Mouse (Mus musculus): Measurements from ENCODE around the gene Srarp. TPM values are rescaled to one million over a fixed set of nuclear protein-coding genes. Genes with fewer than 3 reads are reported as not detected.

Srarp gene
- polyA plus RNA-seq, 1 experiment from 2014 or later: not detected

DNA sequence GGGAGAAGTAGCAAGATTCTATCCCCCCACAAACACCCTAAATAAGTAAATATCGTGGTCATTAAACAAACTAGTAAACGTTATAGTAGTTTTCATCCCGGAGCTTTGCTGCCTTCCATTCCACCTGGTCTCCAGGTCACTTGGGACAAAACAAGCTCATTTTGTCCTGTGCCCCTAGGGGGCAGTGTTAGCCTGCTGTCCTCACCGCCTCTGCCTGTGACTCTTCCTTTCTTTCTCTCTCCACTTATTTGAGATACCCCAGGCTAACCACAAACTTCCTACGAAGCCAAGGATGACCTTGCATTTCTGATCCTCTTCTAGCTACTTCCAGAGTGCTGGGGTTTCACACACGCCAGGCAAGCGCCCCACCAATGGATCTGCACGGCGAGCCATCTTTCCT is 4.9 kb downstream of the Srarp start:
- no peak for ATAC-seq
- Histone ChIP-seq H3K4me3 (ENCODE audit: low read length) (no peak overlapping the region), H3K4me1 (ENCODE audit: control insufficient read depth, insufficient read depth, low read length) (peaks cover 6% of the 10 kb centered on the region), H3K36me3 (ENCODE audit: control insufficient read depth, insufficient read depth, low read length) (no peaks in the 10 kb centered on the region), H3K27ac (ENCODE audit: low read length) (no peak overlapping the region), H3K4me2 (ENCODE audit: low read depth, low read length) (no peak overlapping the region), H3K27me3 (replicated peaks; ENCODE audit: control insufficient read depth, insufficient read depth, low read length) (no peaks in the 10 kb centered on the region), H3K9ac (ENCODE audit: low read depth, low read length) (no peak overlapping the region), H3K9me3 (ENCODE audit: control insufficient read depth, low read length) (no peaks in the 10 kb centered on the region)
- 44% methylated on average over 9 of the region's 9 CpGs for WGBS

GRCm38 (mm10) chr4:141429847-141430246 is 6.1 kb downstream of the Srarp start:
- no peaks in the 10 kb centered on the region for H3K9me3 ChIP-seq (ENCODE audit: control insufficient read depth, low read length)
- WGBS: 52% methylated on average over 9 of the region's 9 CpGs
- ATAC-seq: no peak

DNA sequence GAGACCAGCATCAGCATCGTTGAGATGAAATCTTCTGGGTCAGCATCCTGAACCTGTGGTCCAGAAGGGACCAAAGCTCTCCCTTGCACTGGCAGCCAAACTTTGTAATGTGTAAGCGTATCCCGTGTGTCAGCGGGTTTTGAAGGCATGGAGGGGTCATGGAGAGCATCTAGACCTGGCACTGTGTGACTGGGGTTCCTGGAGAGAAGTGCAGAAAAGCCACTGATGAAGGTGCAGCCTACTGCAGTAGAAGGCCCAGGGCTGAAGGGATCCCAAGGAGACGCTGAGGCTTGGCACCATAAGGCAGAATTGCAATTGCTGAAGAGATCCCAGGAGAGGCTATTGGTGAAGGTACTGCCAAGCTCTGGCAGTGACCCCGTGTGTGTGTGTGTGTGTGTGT is 6.5 kb downstream of the Srarp start:
- Histone ChIP-seq H3K4me3 (ENCODE audit: low read length) (no peak overlapping the region), H3K4me1 (ENCODE audit: control insufficient read depth, insufficient read depth, low read length) (peaks cover 12% of the 10 kb centered on the region), H3K36me3 (ENCODE audit: control insufficient read depth, insufficient read depth, low read length) (no peaks in the 10 kb centered on the region), H3K9me3 (ENCODE audit: control insufficient read depth, low read length) (no peaks in the 10 kb centered on the region), H3K27ac (ENCODE audit: low read length) (no peak overlapping the region), H3K9ac (ENCODE audit: low read depth, low read length) (no peak overlapping the region), H3K4me2 (ENCODE audit: low read depth, low read length) (no peak overlapping the region), H3K27me3 (replicated peaks; ENCODE audit: control insufficient read depth, insufficient read depth, low read length) (no peaks in the 10 kb centered on the region)
- ATAC-seq: no peak
- WGBS: 81% methylated on average over 6 of the region's 6 CpGs

More at GRCm38 (mm10) chr4:141429847-141430246, 6.1 kb downstream of the Srarp start:
- Histone ChIP-seq H3K27me3 (replicated peaks; ENCODE audit: control insufficient read depth, insufficient read depth, low read length) (no peaks in the 10 kb centered on the region), H3K4me2 (ENCODE audit: low read depth, low read length) (no peak overlapping the region), H3K27ac (ENCODE audit: low read length) (no peak overlapping the region), H3K4me1 (ENCODE audit: control insufficient read depth, insufficient read depth, low read length) (peaks cover 12% of the 10 kb centered on the region), H3K4me3 (ENCODE audit: low read length) (no peak overlapping the region), H3K9ac (ENCODE audit: low read depth, low read length) (no peak overlapping the region), H3K36me3 (ENCODE audit: control insufficient read depth, insufficient read depth, low read length) (no peaks in the 10 kb centered on the region)

- no peak overlapping the region for H3K9ac ChIP-seq (ENCODE audit: low read depth, low read length)
- 87% methylated on average over 13 of the region's 13 CpGs for WGBS
- H3K36me3 ChIP-seq (ENCODE audit: control insufficient read depth, insufficient read depth, low read length): no peaks in the 10 kb centered on the region
- no peak for ATAC-seq
- H3K9me3 ChIP-seq (ENCODE audit: control insufficient read depth, low read length): no peaks in the 10 kb centered on the region
- H3K4me2 ChIP-seq (ENCODE audit: low read depth, low read length): no peak overlapping the region
- no peaks in the 10 kb centered on the region for H3K27me3 ChIP-seq (replicated peaks; ENCODE audit: control insufficient read depth, insufficient read depth, low read length)
- H3K27ac ChIP-seq (ENCODE audit: low read length): no peak overlapping the region
- no peak overlapping the region for H3K4me3 ChIP-seq (ENCODE audit: low read length)
- H3K4me1 ChIP-seq (ENCODE audit: control insufficient read depth, insufficient read depth, low read length): peaks cover 12% of the 10 kb centered on the region
These were observed 8.0 kb downstream of the Srarp start for GRCm38 (mm10) chr4:141427921-141428320.

DNA sequence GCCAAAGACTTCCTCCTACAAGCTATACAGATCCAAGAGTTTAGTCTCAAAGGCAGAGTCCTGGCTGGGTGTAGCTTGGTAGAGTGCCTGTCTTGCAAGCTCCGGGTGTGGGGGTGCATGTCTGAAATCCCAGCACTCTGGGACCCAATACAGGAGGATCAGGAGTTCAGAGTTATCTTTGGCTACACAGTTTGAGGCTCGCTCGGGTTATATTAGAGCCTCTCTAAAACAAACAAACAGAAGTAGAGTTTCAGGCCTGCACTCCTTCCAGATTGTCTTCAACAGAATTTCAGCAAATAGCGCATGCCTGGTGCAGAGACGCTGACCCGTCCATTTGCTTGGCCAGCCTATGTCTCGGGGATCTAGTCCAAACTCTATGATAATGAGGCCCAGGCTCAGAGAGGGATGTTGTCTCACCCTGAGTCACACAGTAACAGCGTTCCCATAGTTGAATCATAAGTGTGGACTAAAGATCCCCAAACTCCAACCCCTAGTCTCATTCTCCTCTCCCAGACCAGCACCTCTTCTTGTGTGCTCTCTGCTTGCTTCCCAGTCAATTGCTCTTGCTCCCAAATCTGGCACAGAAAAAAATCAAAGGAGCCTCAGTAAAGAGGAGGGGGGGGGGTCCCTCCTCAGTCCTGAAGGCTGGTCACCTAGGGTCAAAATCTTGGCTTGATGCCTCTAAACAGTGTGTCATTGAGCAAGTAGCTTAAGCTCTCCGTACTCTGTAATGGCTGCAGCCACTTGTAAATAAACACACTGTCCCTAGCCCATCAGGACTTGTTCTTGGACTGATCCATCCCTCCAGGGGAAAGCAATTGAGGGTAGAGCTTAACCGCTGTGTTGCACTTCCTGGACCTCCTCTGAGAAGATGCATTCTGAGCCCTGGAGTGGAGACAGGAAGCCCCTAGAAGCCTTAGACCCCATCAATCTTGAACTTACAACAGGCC is 8.8 kb downstream of the Srarp start:
- ATAC-seq: no peak
- Histone ChIP-seq H3K4me1 (ENCODE audit: control insufficient read depth, insufficient read depth, low read length) (peaks cover 12% of the 10 kb centered on the region), H3K9me3 (ENCODE audit: control insufficient read depth, low read length) (no peaks in the 10 kb centered on the region), H3K27me3 (replicated peaks; ENCODE audit: control insufficient read depth, insufficient read depth, low read length) (no peaks in the 10 kb centered on the region), H3K4me3 (ENCODE audit: low read length) (no peak overlapping the region), H3K36me3 (ENCODE audit: control insufficient read depth, insufficient read depth, low read length) (no peaks in the 10 kb centered on the region), H3K27ac (ENCODE audit: low read length) (peak overlapping the region; percentile 41; the same call in 1 of the 2 replicates), H3K9ac (ENCODE audit: low read depth, low read length) (no peak overlapping the region), H3K4me2 (ENCODE audit: low read depth, low read length) (no peak overlapping the region)
- 67% methylated on average over 10 of the region's 10 CpGs for WGBS

DNA sequence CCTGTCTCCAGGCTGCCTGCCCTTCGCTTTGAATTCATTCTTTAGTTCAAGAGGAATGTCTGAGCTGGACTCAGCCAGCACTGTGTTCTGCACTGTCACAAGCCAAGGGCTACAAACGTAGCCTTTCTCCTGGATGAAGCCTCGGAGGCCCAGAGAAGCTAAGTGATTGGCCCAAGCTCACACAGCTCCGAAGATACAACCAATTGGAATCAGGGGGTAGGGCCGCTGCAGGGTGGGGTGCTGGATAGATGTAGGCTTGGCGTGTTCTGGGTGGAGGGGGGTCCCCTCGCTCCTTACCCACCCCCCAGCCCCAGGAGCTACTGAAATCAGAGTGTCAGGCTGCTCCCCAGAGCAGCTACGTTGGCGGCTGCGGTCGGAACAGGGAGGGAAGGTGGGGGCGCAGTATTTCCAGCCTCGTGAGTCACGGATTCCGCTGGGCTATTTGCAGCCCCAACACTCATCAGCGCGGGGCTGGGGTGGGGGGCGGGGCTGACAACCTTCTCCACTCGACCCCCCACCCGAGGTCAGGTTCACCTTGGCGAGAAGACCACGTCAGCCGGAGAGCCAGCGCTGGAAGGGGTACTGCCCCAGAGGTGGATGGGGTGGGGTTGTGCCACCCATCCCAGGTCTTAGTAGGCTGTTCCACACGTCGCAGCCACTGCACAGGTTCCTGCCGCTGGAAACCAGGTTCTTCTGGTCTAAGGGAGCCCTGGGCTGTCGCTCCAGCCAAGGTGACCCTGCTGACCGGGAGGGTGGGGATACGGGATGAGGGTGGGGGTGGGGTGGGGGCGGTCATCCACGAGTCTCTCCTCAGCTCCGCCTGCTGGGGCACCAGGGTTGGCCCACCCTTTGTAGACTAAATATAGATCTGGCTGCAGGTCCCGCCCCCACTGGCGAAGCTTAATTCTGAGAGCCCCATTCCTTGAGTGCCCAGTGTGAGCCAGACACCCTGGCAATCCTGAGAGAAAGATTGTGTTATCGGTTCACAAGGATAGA is 10.1 kb downstream of the Srarp start:
- peak overlapping the region; percentile 89 for H3K4me2 ChIP-seq (ENCODE audit: low read depth, low read length)
- peak; percentile 62 for ATAC-seq
- 4% methylated on average over 35 of the region's 36 CpGs for WGBS
- H3K9me3 ChIP-seq (ENCODE audit: control insufficient read depth, low read length): no peaks in the 10 kb centered on the region
- peaks cover 25% of the 10 kb centered on the region for H3K4me1 ChIP-seq (ENCODE audit: control insufficient read depth, insufficient read depth, low read length)
- no peaks in the 10 kb centered on the region for H3K36me3 ChIP-seq (ENCODE audit: control insufficient read depth, insufficient read depth, low read length)
- peak overlapping the region; percentile 48 for H3K4me3 ChIP-seq (ENCODE audit: low read length)
- H3K9ac ChIP-seq (ENCODE audit: low read depth, low read length): peak overlapping the region; percentile 67
- no peaks in the 10 kb centered on the region for H3K27me3 ChIP-seq (replicated peaks; ENCODE audit: control insufficient read depth, insufficient read depth, low read length)
- H3K27ac ChIP-seq (ENCODE audit: low read length): peak overlapping the region; percentile 41; the same call in 1 of the 2 replicates

DNA sequence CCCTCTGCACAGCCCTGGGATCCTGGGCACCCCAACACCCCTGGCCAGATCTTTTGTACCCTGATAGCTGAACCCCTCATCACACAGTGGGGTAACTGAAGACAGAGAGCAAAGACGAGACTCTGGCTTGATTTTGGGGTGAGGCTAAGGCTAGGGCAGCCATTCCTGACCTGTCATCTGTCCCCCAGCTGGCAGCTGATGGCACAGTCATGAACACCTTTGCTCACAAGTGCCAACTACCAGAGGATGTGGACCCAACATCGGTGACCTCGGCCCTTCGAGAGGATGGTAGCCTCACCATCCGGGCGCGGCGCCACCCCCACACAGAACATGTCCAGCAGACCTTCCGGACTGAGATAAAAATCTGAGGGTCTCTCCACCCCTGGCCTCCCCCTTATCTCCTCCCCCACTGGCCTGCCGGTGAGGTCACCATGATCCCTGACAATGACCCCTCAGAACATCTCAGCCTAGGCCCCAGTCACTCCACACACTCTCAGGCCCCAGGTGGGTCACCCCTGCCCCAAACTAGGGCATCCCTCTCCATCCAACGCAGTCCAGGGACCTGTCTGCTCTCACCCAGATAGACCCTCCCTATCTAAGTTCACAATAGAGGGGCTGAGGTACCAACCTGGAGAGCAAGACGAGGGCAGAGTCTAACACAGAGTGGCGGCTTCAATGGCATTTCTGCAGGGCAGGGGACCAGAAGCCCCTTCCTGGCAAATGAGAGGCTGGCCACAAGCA is 12.0 kb downstream of the Srarp start:
- WGBS: 90% methylated on average over 13 of the region's 13 CpGs
- H3K27me3 ChIP-seq (replicated peaks; ENCODE audit: control insufficient read depth, insufficient read depth, low read length): no peaks in the 10 kb centered on the region
- H3K9ac ChIP-seq (ENCODE audit: low read depth, low read length): 0 out of 2 replicates have a peak overlapping the region, but pooled peaks have one; percentile 37
- no peaks in the 10 kb centered on the region for H3K36me3 ChIP-seq (ENCODE audit: control insufficient read depth, insufficient read depth, low read length)
- H3K4me2 ChIP-seq (ENCODE audit: low read depth, low read length): no peak overlapping the region
- H3K27ac ChIP-seq (ENCODE audit: low read length): no peak overlapping the region
- no peaks in the 10 kb centered on the region for H3K9me3 ChIP-seq (ENCODE audit: control insufficient read depth, low read length)
- no peak overlapping the region for H3K4me3 ChIP-seq (ENCODE audit: low read length)
- ATAC-seq: no peak
- peaks cover 35% of the 10 kb centered on the region for H3K4me1 ChIP-seq (ENCODE audit: control insufficient read depth, insufficient read depth, low read length)

DNA sequence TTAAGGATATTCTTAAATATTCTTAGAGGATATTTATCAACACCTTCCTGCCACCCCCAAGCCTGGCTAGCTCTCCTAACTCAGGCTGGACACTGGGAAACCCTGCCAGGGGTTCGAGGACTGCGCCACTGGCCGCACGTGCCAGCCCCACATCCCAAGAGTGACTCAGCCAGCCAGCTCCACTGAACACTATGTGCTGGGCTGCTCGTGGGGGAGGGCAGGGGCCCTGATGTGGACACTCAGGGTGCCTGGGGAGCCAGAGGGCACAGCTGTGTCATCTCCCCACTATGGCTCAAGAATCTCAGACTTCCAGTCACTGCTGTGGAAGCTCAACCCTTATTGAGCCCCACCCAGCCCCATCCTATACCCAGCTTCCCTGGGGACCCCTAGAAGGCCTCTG is 12.6 kb downstream of the Srarp start:
- Histone ChIP-seq H3K9ac (ENCODE audit: low read depth, low read length) (0 out of 2 replicates have a peak overlapping the region, but pooled peaks have one; percentile 37), H3K9me3 (ENCODE audit: control insufficient read depth, low read length) (no peaks in the 10 kb centered on the region), H3K27me3 (replicated peaks; ENCODE audit: control insufficient read depth, insufficient read depth, low read length) (no peaks in the 10 kb centered on the region), H3K36me3 (ENCODE audit: control insufficient read depth, insufficient read depth, low read length) (no peaks in the 10 kb centered on the region), H3K4me1 (ENCODE audit: control insufficient read depth, insufficient read depth, low read length) (peaks cover 35% of the 10 kb centered on the region), H3K4me3 (ENCODE audit: low read length) (no peak overlapping the region), H3K4me2 (ENCODE audit: low read depth, low read length) (no peak overlapping the region), H3K27ac (ENCODE audit: low read length) (no peak overlapping the region)
- no peak for ATAC-seq
- WGBS: 85% methylated on average over 5 of the region's 5 CpGs
